Mouse (Mus musculus) olfactory bulb, adult 2 months (tissue): ENCODE data around the gene Abca4.

Experiments used
- CTCF ChIP-seq: fragments of 200-500 bp; IDR thresholded peaks from 2 replicates; pipeline ENCODE4 v1.5.1; 2012; ENCODE audit warnings: low read depth, mild to moderate bottlenecking, low read length, moderate library complexity; ENCODE audit not compliant: insufficient read depth
- POLR2A ChIP-seq: fragments of 200-500 bp; IDR thresholded peaks from 2 replicates; pipeline ENCODE4 v1.6.1; 2012; ENCODE audit warnings: mild to moderate bottlenecking, low read depth, low read length, moderate library complexity; ENCODE audit not compliant: insufficient read depth

DNA sequence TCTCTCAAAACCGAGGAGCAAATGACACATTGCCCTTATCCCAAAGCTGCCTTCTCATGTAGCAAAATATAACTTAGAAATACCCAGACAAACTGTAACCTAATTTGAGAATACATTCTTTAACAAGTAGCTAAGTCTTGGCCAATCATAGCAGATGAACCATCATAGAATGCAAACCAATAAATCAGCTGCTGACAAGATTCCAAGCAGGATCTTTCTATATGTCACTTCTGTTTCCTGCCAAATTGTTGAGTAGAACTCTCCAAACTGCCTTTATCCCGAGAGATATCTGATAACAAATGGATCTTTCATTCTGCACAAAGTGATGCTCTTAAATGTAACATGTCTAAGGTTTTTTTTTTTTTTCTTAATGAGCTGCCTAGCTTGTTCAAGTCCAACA, 154.3 kb downstream of the Abca4 start:
- no peak for TF ChIP-seq POLR2A
- no peak for TF ChIP-seq CTCF
